Comparison of ENCODE assay signal across 22 mouse cellular contexts in the genomic region with DNA sequence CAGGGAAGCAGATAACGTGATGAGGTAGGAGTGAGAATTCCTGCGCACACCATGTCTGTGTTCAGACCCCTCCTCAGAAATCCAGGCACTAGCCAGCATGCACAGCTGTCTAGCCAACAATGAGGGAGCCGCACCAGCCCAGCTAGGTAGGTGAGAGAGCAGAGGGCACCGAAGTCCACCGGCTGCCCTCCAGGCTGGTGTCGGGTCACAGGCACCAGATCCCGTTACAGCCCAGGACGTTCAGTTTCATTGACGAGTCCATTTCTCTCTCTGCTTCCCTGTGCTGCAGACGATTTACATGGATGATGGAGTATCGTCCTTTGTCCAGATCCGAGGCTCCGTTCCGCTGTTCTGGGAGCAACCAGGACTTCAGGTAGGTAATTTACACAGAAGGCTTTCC. TPM values are rescaled to one million over a fixed set of nuclear protein-coding genes. Genes with fewer than 3 reads are reported as not detected.
DNase-seq lines count a peak whose midpoint lies in the region; ATAC-seq and TF ChIP-seq lines count a peak whose summit lies in the region.
"Had no signal": no experiment of that assay in that cellular context is flagged by ENCODE, and none has a peak within 500 bp of the region (broad histone marks: within the 10 kb centered on the region; RNA-seq: fewer than 3 reads in every experiment).

No protein-coding gene starts in this region.

- DNase-seq in gastrocnemius, adult 2 months, result peak; percentile 80
- DNase-seq in gastrocnemius, postnatal 4 days (ENCODE audit: low spot score in 2 of 2), result no peak
- DNase-seq in heart, postnatal 25 days (ENCODE audit: low spot score), result no peak
- peak; percentile 12 for DNase-seq in embryonic facial prominence, embryonic 10.5 days (ENCODE audit: low spot score)
- DNase-seq in limb, embryonic 10.5 days (ENCODE audit: low spot score), result no peak
- no peak for DNase-seq in left cerebral cortex, postnatal 25 days (ENCODE audit: low spot score in 2 of 2)
- DNase-seq: cerebellum, adult 11 months; cerebellum, postnatal 25 days; layer of hippocampus, postnatal 36 days; right cerebral cortex, postnatal 14 days; spleen, adult 18-20 months; thymus, postnatal 14 days had no signal

- no peak overlapping the region for H3K9ac ChIP-seq in heart, embryonic 12.5 days
- H3K9ac ChIP-seq: embryonic facial prominence, embryonic 13.5 days; forebrain, embryonic 13.5 days; hindbrain, embryonic 12.5 days; kidney, embryonic 15.5 days; liver, embryonic 15.5 days; lung, embryonic 15.5 days; midbrain, embryonic 13.5 days had no signal

- TF ChIP-seq CTCF in gastrocnemius, adult 2 months (IDR thresholded peaks at IDR 0.05), result no peak

- peak overlapping the region; percentile 15; the same call in 1 of the 2 replicates for H3K4me2 ChIP-seq in heart, embryonic 12.5 days
- H3K4me2 ChIP-seq: embryonic facial prominence, embryonic 13.5 days; forebrain, embryonic 13.5 days; hindbrain, embryonic 12.5 days; kidney, embryonic 15.5 days; liver, embryonic 15.5 days; lung, embryonic 15.5 days; midbrain, embryonic 13.5 days had no signal

- H3K27me3 ChIP-seq in heart, embryonic 12.5 days (replicated peaks), result no peaks in the 10 kb centered on the region
- H3K27me3 ChIP-seq in embryonic facial prominence, embryonic 10.5 days (replicated peaks; ENCODE audit: low read depth, poor library complexity, severe bottlenecking), result no peaks in the 10 kb centered on the region
- H3K27me3 ChIP-seq in limb, embryonic 10.5 days (ENCODE audit: low read depth, poor library complexity, severe bottlenecking), result no peaks in the 10 kb centered on the region
- H3K27me3 ChIP-seq: embryonic facial prominence, embryonic 13.5 days; forebrain, embryonic 13.5 days; hindbrain, embryonic 12.5 days; kidney, embryonic 15.5 days; liver, embryonic 15.5 days; lung, embryonic 15.5 days; midbrain, embryonic 13.5 days had no signal

- peak overlapping the region; percentile 70 for H3K4me3 ChIP-seq in gastrocnemius, adult 2 months
- H3K4me3 ChIP-seq in heart, embryonic 12.5 days, result no peak overlapping the region
- no peak overlapping the region for H3K4me3 ChIP-seq in embryonic facial prominence, embryonic 10.5 days
- no peak overlapping the region for H3K4me3 ChIP-seq in limb, embryonic 10.5 days
- H3K4me3 ChIP-seq: embryonic facial prominence, embryonic 13.5 days; forebrain, embryonic 13.5 days; hindbrain, embryonic 12.5 days; kidney, embryonic 15.5 days; liver, embryonic 15.5 days; lung, embryonic 15.5 days; megakaryocyte, embryonic 14.5 days; midbrain, embryonic 13.5 days had no signal

- intact Hi-C loops in gastrocnemius, adult 2 months (cut with DNase I), result loop anchor here (1.0 to 2.0 kb wide), 2 partner anchors 16 to 60 kb away; no protein-coding TSS in a partner anchor
- intact Hi-C loops in heart, postnatal 25 days (cut with DNase I), result no loop called here
- intact Hi-C loops in left cerebral cortex, postnatal 25 days (cut with DNase I), result no loop called here

- ATAC-seq in heart, embryonic 12.5 days (ENCODE audit: insufficient number of reproducible peaks, low FRiP score), result no peak
- ATAC-seq: CD4-positive, CD25-positive, alpha-beta regulatory T cell, adult 4 months; forebrain, embryonic 13.5 days; midbrain, embryonic 13.5 days had no signal

- WGBS in heart, embryonic 12.5 days, result 67% methylated on average over 14 of the region's 14 CpGs
- WGBS in embryonic facial prominence, embryonic 10.5 days, result 70% methylated on average over 14 of the region's 14 CpGs
- WGBS in limb, embryonic 10.5 days, result 76% methylated on average over 14 of the region's 14 CpGs

- H3K4me1 ChIP-seq in heart, embryonic 12.5 days (replicated peaks), result peaks cover 64% of the 10 kb centered on the region
- peaks cover 21% of the 10 kb centered on the region for H3K4me1 ChIP-seq in embryonic facial prominence, embryonic 10.5 days
- H3K4me1 ChIP-seq in limb, embryonic 10.5 days, result peaks cover 6% of the 10 kb centered on the region; the same call in 1 of the 2 replicates
- H3K4me1 ChIP-seq: forebrain, embryonic 13.5 days; hindbrain, embryonic 12.5 days; liver, embryonic 15.5 days; midbrain, embryonic 13.5 days had no signal

- H3K36me3 ChIP-seq in heart, embryonic 12.5 days, result no peaks in the 10 kb centered on the region
- no peaks in the 10 kb centered on the region for H3K36me3 ChIP-seq in embryonic facial prominence, embryonic 10.5 days (replicated peaks)
- no peaks in the 10 kb centered on the region for H3K36me3 ChIP-seq in limb, embryonic 10.5 days
- H3K36me3 ChIP-seq: embryonic facial prominence, embryonic 13.5 days; hindbrain, embryonic 12.5 days; kidney, embryonic 15.5 days; liver, embryonic 15.5 days; lung, embryonic 15.5 days; midbrain, embryonic 13.5 days had no signal

- no peaks in the 10 kb centered on the region for H3K9me3 ChIP-seq in heart, embryonic 12.5 days (replicated peaks)
- no peaks in the 10 kb centered on the region for H3K9me3 ChIP-seq in embryonic facial prominence, embryonic 10.5 days
- H3K9me3 ChIP-seq in limb, embryonic 10.5 days (replicated peaks), result no peaks in the 10 kb centered on the region
- H3K9me3 ChIP-seq: embryonic facial prominence, embryonic 13.5 days; forebrain, embryonic 13.5 days; hindbrain, embryonic 12.5 days; kidney, embryonic 15.5 days; liver, embryonic 15.5 days; lung, embryonic 15.5 days; megakaryocyte, embryonic 14.5 days; midbrain, embryonic 13.5 days had no signal

- H3K27ac ChIP-seq in gastrocnemius, adult 2 months, result peak overlapping the region; percentile 95
- H3K27ac ChIP-seq in heart, embryonic 12.5 days (ENCODE audit: poor library complexity, severe bottlenecking), result peak overlapping the region; percentile 96
- no peak overlapping the region for H3K27ac ChIP-seq in embryonic facial prominence, embryonic 10.5 days (replicated peaks)
- H3K27ac ChIP-seq in limb, embryonic 10.5 days, result 0 out of 2 replicates have a peak overlapping the region, but pooled peaks have one; percentile 20
- H3K27ac ChIP-seq: embryonic facial prominence, embryonic 13.5 days; forebrain, embryonic 13.5 days; hindbrain, embryonic 12.5 days; kidney, embryonic 15.5 days; liver, embryonic 15.5 days; midbrain, embryonic 13.5 days had no signal

RNA-seq across cellular contexts. Expression of a gene that starts 55.5 kb away (rescaled TPM):
- total RNA-seq in gastrocnemius, adult 2 months (2021), result 10 to 100 TPM; 26.3 to 36.9 TPM
- 10 to 100 TPM; 31.6 to 39.0 TPM for total RNA-seq in gastrocnemius, postnatal 4 days (2021)
- polyA plus RNA-seq in heart, embryonic 12.5 days (2016; fragmentation: Nextera tagmentation; extraction: Ambion mirVana), result 3.8 and 3.9 TPM in 2 replicates
- 10 to 100 TPM; 41.6 to 48.5 TPM for total RNA-seq in heart, postnatal 25 days (2021)
- polyA plus RNA-seq in embryonic facial prominence, embryonic 10.5 days (2016; fragmentation: Nextera tagmentation; extraction: Ambion mirVana), result 1.4 and 1.8 TPM in 2 replicates
- 0.75 and 1.1 TPM in 2 replicates for polyA plus RNA-seq in limb, embryonic 10.5 days (2016; fragmentation: Nextera tagmentation; extraction: Ambion mirVana)
- 100 to 1,000 TPM in 1 of 2 experiments, 10 to 100 TPM in 1; 84.0 to 123 TPM for total RNA-seq in left cerebral cortex, postnatal 25 days (2021)

Comparison
In these comparisons a context has a peak if more than half of its experiments do, and no peak if none do; other contexts are left out.
1. DNase-seq: peak in gastrocnemius, adult 2 months (single experiment) and embryonic facial prominence, embryonic 10.5 days (single experiment); none in gastrocnemius, postnatal 4 days (0 of 2), heart, postnatal 25 days (single experiment), limb, embryonic 10.5 days (single experiment) and left cerebral cortex, postnatal 25 days (0 of 2).